Mouse (Mus musculus): ENCODE measurements at regions not wholly inside any gene's neighbourhood (a gene's known extent, or its start where the extent isn't known, plus 50 kb on each side); places are given as distances from the start of the nearest gene placed in this dataset.
"Not testable (repeated sequence)": the region's sequence is repeated elsewhere in the genome, so short reads cannot be mapped to it uniquely, and the experiment has no call there.

DNA sequence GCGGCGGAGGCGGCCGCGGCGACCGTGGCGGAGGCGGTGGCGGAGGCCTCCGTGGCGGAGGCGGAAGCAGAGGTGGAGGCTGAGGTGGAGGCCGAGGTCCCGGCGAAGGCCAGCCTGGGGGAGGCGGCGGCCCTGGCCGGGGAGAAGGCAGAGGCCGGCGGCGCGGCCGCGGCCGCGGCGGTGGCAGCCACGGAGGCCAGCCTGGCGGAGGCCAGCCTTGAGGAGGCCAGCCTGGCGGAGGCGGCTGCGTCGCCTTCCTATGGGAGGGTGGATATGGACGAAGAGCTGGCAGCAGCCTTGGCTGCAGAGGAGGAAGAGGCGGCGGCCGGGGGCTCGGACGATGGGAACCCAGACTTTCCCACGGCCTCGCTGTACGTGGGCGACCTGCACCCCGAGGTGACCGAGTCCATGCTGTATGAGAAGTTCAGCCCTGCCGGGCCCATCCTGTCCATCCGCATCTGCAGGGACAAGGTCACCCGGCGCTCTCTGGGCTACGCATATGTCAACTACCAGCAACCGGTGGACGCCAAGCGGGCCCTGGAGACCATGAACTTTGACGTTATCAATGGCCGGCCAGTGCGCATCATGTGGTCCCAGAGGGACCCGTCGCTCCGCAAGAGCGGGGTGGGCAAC, 85.4 kb downstream of the 1700018G05Rik start:
- TF ChIP-seq CTCF (conservative IDR thresholded peaks at IDR 0.05; ENCODE audit: low read length); NANOG (IDR thresholded peaks at IDR 0.05; ENCODE audit: borderline replicate concordance, low read length); POU5F1 (IDR thresholded peaks at IDR 0.05; ENCODE audit: borderline replicate concordance, low read length): not testable (repeated sequence)

Measured in E14TG2a.4 (cell line).